Mouse (Mus musculus) G1E (cell line): ENCODE results near the gene Cfap299. TPM values are rescaled to one million over a fixed set of nuclear protein-coding genes. Genes with fewer than 3 reads are reported as not detected.

Experiments
- ATAC-seq: 2 replicates; pipeline ENCODE4 v1.8.0; 2016; ENCODE audit warnings: mild to moderate bottlenecking; ENCODE audit not compliant: insufficient number of reproducible peaks, poor library complexity, low FRiP score, severe bottlenecking; ENCODE audit errors: extremely low read depth
- DNase-seq: peaks from one replicate; pipeline ENCODE4 v3.0.0; 2012; ENCODE audit warnings: low spot score
- H3K27me3 ChIP-seq: 2 replicates; pipeline ENCODE4 v1.6.1; 2012; ENCODE audit warnings: mild to moderate bottlenecking, low read length, inconsistent platforms; ENCODE audit not compliant: insufficient read depth
- H3K36me3 ChIP-seq: replicated peaks from 2 replicates; pipeline ENCODE3; 2012; ENCODE audit warnings: mild to moderate bottlenecking, inconsistent platforms
- H3K4me1 ChIP-seq: 2 replicates; pipeline ENCODE4 v1.6.1; 2012; ENCODE audit warnings: low read depth, low read length, inconsistent platforms, mixed read lengths; ENCODE audit not compliant: insufficient read depth
- H3K4me3 ChIP-seq: 2 replicates; pipeline ENCODE4 v1.5.1; 2012; ENCODE audit warnings: low read depth, mild to moderate bottlenecking, inconsistent platforms, low read length, moderate library complexity, mixed read lengths
- H3K9me3 ChIP-seq: replicated peaks from 2 replicates; pipeline ENCODE4 v1.6.1; 2012; ENCODE audit warnings: inconsistent platforms
- CTCF ChIP-seq: IDR thresholded peaks from 2 replicates; pipeline ENCODE4 v1.5.1; 2012; ENCODE audit warnings: low read depth, low read length, inconsistent platforms, mixed read lengths
- GATA1 ChIP-seq: IDR thresholded peaks from 2 replicates; pipeline ENCODE4 v1.6.1; 2012; ENCODE audit warnings: borderline replicate concordance, low read length, inconsistent platforms, mixed read lengths
- GATA2 ChIP-seq: IDR thresholded peaks from 2 replicates; pipeline ENCODE4 v1.6.1; 2012; ENCODE audit warnings: low read depth, low read length, inconsistent platforms, borderline replicate concordance
- POLR2AphosphoS5 ChIP-seq: IDR thresholded peaks from 2 replicates; pipeline ENCODE4 v1.6.1; 2012; ENCODE audit warnings: low read depth, low read length, inconsistent platforms; ENCODE audit not compliant: insufficient replicate concordance
- TAL1 ChIP-seq: conservative IDR thresholded peaks from 2 replicates; pipeline ENCODE4 v1.6.1; 2012; ENCODE audit warnings: low read depth, low read length, inconsistent platforms, mixed read lengths
- polyA plus RNA-seq: library from polyadenylated mRNA; stranded (reverse); fragments of >175 nt; gene quantifications from 2 replicates; pipeline ENCODE4 v1.2.3, GENCODE M21; 2012
- total RNA-seq, 2 experiments: library from RNA; stranded (forward) in 1 of 2; stranded (reverse) in 1 of 2; fragments of 200-1000 nt in 1 of 2; fragments of >200 nt in 1 of 2; fragmentation: Nextera tagmentation in 1 of 2; gene quantifications; 2 replicates each; pipeline ENCODE4 v1.2.3; 2014 to 2017

Cfap299 gene
- total and polyA plus RNA-seq, 3 experiments, result not detected

GRCm38 (mm10) chr5:98651049-98651448 lies 321.9 kb downstream of the Cfap299 start:
- no peak overlapping the region for H3K4me3 ChIP-seq
- H3K4me1 ChIP-seq, result no peaks in the 10 kb centered on the region
- DNase-seq (no peak), ATAC-seq (no peak)
- H3K27me3 ChIP-seq, result no peaks in the 10 kb centered on the region
- no peaks in the 10 kb centered on the region for H3K36me3 ChIP-seq
- peaks cover 13% of the 10 kb centered on the region for H3K9me3 ChIP-seq
- no peak for TF ChIP-seq POLR2AphosphoS5
- no peak for TF ChIP-seq GATA2
- TF ChIP-seq CTCF, result no peak
- no peak for TF ChIP-seq GATA1
- no peak for TF ChIP-seq TAL1

DNA sequence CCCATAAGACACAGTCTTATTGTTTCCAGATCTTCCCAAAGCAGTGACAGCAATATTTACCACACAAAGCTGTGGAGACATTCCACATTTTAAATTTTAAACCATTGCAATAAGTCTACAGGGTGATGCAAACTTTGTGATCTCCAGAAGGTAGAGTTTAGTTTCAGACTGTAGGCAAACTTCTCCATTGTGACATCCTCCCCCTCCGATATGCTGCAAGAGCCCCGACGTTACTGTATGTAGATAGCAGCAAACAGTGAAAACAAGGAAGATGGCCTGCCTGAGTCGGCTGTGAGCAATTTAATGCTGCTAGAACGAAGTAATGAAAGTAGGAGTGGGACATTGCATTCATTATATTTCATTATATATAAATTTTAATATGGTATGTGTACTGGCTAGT lies 359.1 kb downstream of the Cfap299 start:
- Histone ChIP-seq H3K4me1 (no peaks in the 10 kb centered on the region), H3K36me3 (no peaks in the 10 kb centered on the region), H3K9me3 (peaks cover 17% of the 10 kb centered on the region), H3K4me3 (no peak overlapping the region), H3K27me3 (no peaks in the 10 kb centered on the region)
- no peak for DNase-seq
- no peak for ATAC-seq
- TF ChIP-seq GATA1, result no peak
- no peak for TF ChIP-seq POLR2AphosphoS5
- TF ChIP-seq GATA2, result no peak
- TF ChIP-seq CTCF, result no peak
- TF ChIP-seq TAL1, result no peak

GRCm38 (mm10) chr5:98692070-98692469 lies 363.0 kb downstream of the Cfap299 start:
- ATAC-seq (no peak), DNase-seq (no peak)
- Histone ChIP-seq H3K4me1 (no peaks in the 10 kb centered on the region), H3K9me3 (peaks cover 28% of the 10 kb centered on the region), H3K4me3 (no peak overlapping the region), H3K36me3 (no peaks in the 10 kb centered on the region), H3K27me3 (no peaks in the 10 kb centered on the region)
- no peak for TF ChIP-seq CTCF
- TF ChIP-seq GATA2, result no peak
- TF ChIP-seq GATA1, result no peak
- no peak for TF ChIP-seq POLR2AphosphoS5
- TF ChIP-seq TAL1, result no peak

DNA sequence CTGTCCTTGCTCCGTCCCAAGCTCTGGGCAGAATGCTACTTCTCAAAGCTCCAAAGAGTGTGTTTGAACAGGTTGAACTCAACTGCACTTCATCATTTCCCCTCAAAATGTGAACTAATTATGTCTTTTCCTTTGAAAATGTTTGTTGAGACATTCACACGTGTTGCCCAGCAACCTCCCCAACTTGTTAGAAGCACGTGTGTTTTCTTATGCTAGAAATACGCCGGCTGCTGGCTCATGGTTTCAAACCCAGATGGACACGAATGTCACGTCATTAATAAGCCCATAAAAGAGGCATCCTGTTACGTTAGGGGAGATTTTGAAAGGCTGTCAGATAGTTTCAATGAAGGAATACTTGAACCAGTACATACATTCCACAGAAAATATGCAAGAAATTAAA lies 367.2 kb downstream of the Cfap299 start:
- Histone ChIP-seq H3K4me3 (no peak overlapping the region), H3K27me3 (no peaks in the 10 kb centered on the region), H3K4me1 (no peaks in the 10 kb centered on the region), H3K9me3 (peaks cover 26% of the 10 kb centered on the region), H3K36me3 (no peaks in the 10 kb centered on the region)
- no peak for ATAC-seq
- no peak for TF ChIP-seq TAL1
- no peak for TF ChIP-seq GATA2
- no peak for TF ChIP-seq GATA1
- no peak for TF ChIP-seq POLR2AphosphoS5
- no peak for TF ChIP-seq CTCF
- DNase-seq, result no peak

DNA sequence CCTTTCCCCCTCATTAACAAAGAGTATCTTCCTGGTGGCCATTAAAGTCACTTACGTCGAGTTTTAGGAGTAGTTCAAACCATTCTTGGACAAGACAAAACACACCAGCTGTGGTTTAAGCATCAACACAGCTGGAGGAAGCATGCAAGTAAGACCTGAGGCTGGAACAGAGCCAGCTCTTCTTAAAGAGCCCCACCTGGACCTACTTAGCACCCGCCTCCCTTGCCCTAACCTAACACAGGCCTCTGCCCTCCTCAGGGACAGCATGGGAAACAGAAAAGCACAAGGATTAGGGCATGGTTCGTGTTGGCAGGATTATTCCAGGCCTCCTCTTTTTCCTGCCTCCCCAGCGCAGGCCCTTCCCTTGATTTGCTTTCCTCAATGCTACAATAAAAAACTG lies 374.9 kb downstream of the Cfap299 start:
- no peak for ATAC-seq
- Histone ChIP-seq H3K4me3 (no peak overlapping the region), H3K9me3 (peaks cover 19% of the 10 kb centered on the region)

GRCm38 (mm10) chr5:98706597-98706996 lies 377.5 kb downstream of the Cfap299 start:
- ATAC-seq, result no peak

More for the DNA sequence above, 374.9 kb downstream of the Cfap299 start:
- no peaks in the 10 kb centered on the region for H3K4me1 ChIP-seq
- H3K27me3 ChIP-seq, result no peaks in the 10 kb centered on the region
- DNase-seq, result no peak
- H3K36me3 ChIP-seq, result no peaks in the 10 kb centered on the region
- TF ChIP-seq GATA2, result no peak
- no peak for TF ChIP-seq GATA1
- no peak for TF ChIP-seq CTCF
- TF ChIP-seq POLR2AphosphoS5, result no peak
- TF ChIP-seq TAL1, result no peak

GRCm38 (mm10) chr5:98715392-98715791 lies 386.3 kb downstream of the Cfap299 start:
- no peaks in the 10 kb centered on the region for H3K4me1 ChIP-seq

More at GRCm38 (mm10) chr5:98706597-98706996, 377.5 kb downstream of the Cfap299 start:
- no peaks in the 10 kb centered on the region for H3K4me1 ChIP-seq
- H3K9me3 ChIP-seq, result peaks cover 15% of the 10 kb centered on the region
- DNase-seq, result no peak
- no peaks in the 10 kb centered on the region for H3K36me3 ChIP-seq
- H3K4me3 ChIP-seq, result no peak overlapping the region
- TF ChIP-seq GATA1, result no peak
- TF ChIP-seq POLR2AphosphoS5, result no peak
- no peak for TF ChIP-seq CTCF
- no peak for TF ChIP-seq TAL1
- no peak for TF ChIP-seq GATA2
- H3K27me3 ChIP-seq, result no peaks in the 10 kb centered on the region

More at GRCm38 (mm10) chr5:98715392-98715791, 386.3 kb downstream of the Cfap299 start:
- no peak for TF ChIP-seq GATA1
- no peak for TF ChIP-seq GATA2
- TF ChIP-seq TAL1, result no peak
- TF ChIP-seq POLR2AphosphoS5, result no peak
- no peak for TF ChIP-seq CTCF
- ATAC-seq, result no peak
- Histone ChIP-seq H3K4me3 (no peak overlapping the region), H3K9me3 (peaks cover 9% of the 10 kb centered on the region), H3K36me3 (no peaks in the 10 kb centered on the region), H3K27me3 (no peaks in the 10 kb centered on the region)
- DNase-seq, result no peak
